Mouse (Mus musculus) lung, embryonic 16.5 days (tissue): Measurements from ENCODE around the gene Dtd1. TPM values are rescaled to one million over a fixed set of nuclear protein-coding genes. Genes with fewer than 3 reads are reported as not detected.

Source experiments
- ATAC-seq: fragments of 200-750 bp; cut with Nextera tagmentation; 2 replicates; pipeline ENCODE4 v1.8.0; 2017; ENCODE audit warnings: low read depth, mild to moderate bottlenecking, moderate library complexity
- H3K27ac ChIP-seq: fragments of 300-500 bp; sonication (generic); 2 replicates; pipeline ENCODE4 v1.5.1; 2014; ENCODE audit warnings: mild to moderate bottlenecking, control low read depth, low read length
- H3K27me3 ChIP-seq: fragments of 300-500 bp; sonication (generic); 2 replicates; pipeline ENCODE4 v1.6.1; 2014; ENCODE audit warnings: low read depth, low read length, mixed read lengths; ENCODE audit not compliant: control insufficient read depth, insufficient read depth
- H3K36me3 ChIP-seq: fragments of 300-500 bp; sonication (generic); 2 replicates; pipeline ENCODE4 v1.6.1; 2014; ENCODE audit warnings: low read length; ENCODE audit not compliant: control insufficient read depth, insufficient read depth
- H3K4me1 ChIP-seq: fragments of 300-500 bp; sonication (generic); replicated peaks from 2 replicates; pipeline ENCODE4 v1.6.1; 2014; ENCODE audit warnings: low read length, mixed read lengths; ENCODE audit not compliant: control insufficient read depth, insufficient read depth
- H3K4me2 ChIP-seq: fragments of 300-500 bp; sonication (generic); 2 replicates; pipeline ENCODE4 v1.6.1; 2014; ENCODE audit warnings: low read depth, low read length, control low read depth
- H3K4me3 ChIP-seq: fragments of 300-500 bp; sonication (generic); 2 replicates; pipeline ENCODE4 v1.5.1; 2014; ENCODE audit warnings: mild to moderate bottlenecking, low read length, control low read depth
- H3K9ac ChIP-seq: fragments of 300-500 bp; sonication (generic); 2 replicates; pipeline ENCODE4 v1.6.1; 2014; ENCODE audit warnings: low read length, control low read depth
- H3K9me3 ChIP-seq: fragments of 300-500 bp; sonication (generic); 2 replicates; pipeline ENCODE4 v1.6.1; 2016; ENCODE audit warnings: low read length; ENCODE audit not compliant: control insufficient read depth
- WGBS: fragments of 180-500 bp; shearing (Covaris S2); extraction: QIAGEN DNeasy Blood & Tissue Kit; methylation state at CpG from one replicate; pipeline ENCODE4 v1.1.7; 2014; 5-methylcytosine and 5-hydroxymethylcytosine counted together
- polyA plus RNA-seq: library from polyadenylated mRNA; unstranded; fragments of >200 nt; fragmentation: Nextera tagmentation; extraction: Ambion mirVana; gene quantifications from 2 replicates; pipeline ENCODE4 v1.2.1, GENCODE M21; 2015

Dtd1 gene
- polyA plus RNA-seq, 1 experiment from 2014 or later: 38.1 TPM

- ATAC-seq: no peak
- no peaks in the 10 kb centered on the region for H3K36me3 ChIP-seq
- H3K4me3 ChIP-seq: no peak overlapping the region
- H3K27ac ChIP-seq: no peak overlapping the region
- no peak overlapping the region for H3K9ac ChIP-seq
- H3K9me3 ChIP-seq: no peaks in the 10 kb centered on the region
- H3K4me1 ChIP-seq: no peaks in the 10 kb centered on the region
- H3K4me2 ChIP-seq: no peak overlapping the region
- no peaks in the 10 kb centered on the region for H3K27me3 ChIP-seq
- WGBS: 78% methylated on average over 3 of the region's 3 CpGs
Measured at GRCm38 (mm10) chr2:144655307-144655706, 55.6 kb downstream of the Dtd1 start.

DNA sequence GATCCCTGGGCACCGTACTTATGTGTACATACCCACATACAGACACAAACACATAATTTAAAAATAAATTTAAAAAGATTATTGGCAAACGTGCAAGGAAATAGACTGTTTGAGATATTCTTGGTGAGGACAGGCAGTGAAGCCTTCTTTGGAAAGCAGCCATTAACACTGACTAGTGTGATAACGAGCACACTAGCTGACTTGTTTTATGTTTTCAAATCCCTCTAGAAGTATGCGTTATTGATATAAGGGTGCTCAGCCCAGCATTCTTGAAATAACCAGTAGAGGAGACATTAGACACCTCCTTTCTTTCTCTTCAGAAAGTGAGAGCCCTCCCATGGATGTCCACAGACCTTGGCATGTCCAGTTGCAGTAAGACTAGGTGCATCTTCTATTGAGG is 68.8 kb downstream of the Dtd1 start:
- Histone ChIP-seq H3K9ac (no peak overlapping the region), H3K27ac (no peak overlapping the region), H3K4me3 (no peak overlapping the region), H3K36me3 (no peaks in the 10 kb centered on the region), H3K9me3 (no peaks in the 10 kb centered on the region), H3K4me1 (no peaks in the 10 kb centered on the region), H3K27me3 (no peaks in the 10 kb centered on the region), H3K4me2 (no peak overlapping the region)
- WGBS: 54% methylated on average over 4 of the region's 4 CpGs
- ATAC-seq: no peak

DNA sequence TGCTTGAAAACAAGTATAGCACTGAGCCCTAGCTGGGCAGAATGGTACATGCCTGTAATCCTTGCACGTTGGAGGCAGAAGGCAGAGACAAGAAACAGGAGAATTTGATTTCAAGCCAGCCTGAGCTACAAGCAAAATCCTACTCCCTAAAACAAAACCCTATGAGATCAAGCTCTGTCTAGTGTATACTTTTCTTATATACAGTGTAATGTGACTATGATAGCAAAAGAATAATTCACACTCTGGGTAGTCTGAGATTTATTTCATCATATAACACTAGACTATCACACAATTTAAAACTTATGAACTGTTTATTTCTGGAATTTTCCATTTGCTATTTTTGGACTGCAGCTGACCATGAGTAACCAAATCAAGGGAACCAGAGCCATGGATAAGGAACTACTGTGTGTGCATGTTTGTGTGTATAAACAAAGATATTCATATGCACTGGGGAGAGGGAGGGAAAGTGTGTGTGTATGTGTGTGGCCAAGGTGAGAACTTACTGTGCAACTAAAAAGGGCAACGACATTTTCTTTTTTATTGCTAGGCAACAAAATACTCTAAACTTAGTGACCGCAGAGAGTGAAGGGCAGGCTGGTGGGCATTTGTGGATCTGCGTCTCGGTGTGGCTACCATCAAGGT is 70.7 kb downstream of the Dtd1 start:
- no peak overlapping the region for H3K4me3 ChIP-seq
- H3K9me3 ChIP-seq: no peaks in the 10 kb centered on the region
- H3K4me1 ChIP-seq: no peaks in the 10 kb centered on the region
- 78% methylated on average over 5 of the region's 5 CpGs for WGBS
- H3K9ac ChIP-seq: no peak overlapping the region
- H3K27ac ChIP-seq: no peak overlapping the region
- ATAC-seq: peak; percentile 49
- no peaks in the 10 kb centered on the region for H3K27me3 ChIP-seq
- H3K36me3 ChIP-seq: no peaks in the 10 kb centered on the region
- no peak overlapping the region for H3K4me2 ChIP-seq

- no peaks in the 10 kb centered on the region for H3K4me1 ChIP-seq
- no peak overlapping the region for H3K4me2 ChIP-seq
- no peaks in the 10 kb centered on the region for H3K36me3 ChIP-seq
- H3K9me3 ChIP-seq: no peaks in the 10 kb centered on the region
- ATAC-seq: no peak
- no peak overlapping the region for H3K9ac ChIP-seq
- H3K27me3 ChIP-seq: no peaks in the 10 kb centered on the region
- no peak overlapping the region for H3K27ac ChIP-seq
- WGBS: 76% methylated on average over 5 of the region's 5 CpGs
- H3K4me3 ChIP-seq: no peak overlapping the region
Measured at GRCm38 (mm10) chr2:144672397-144672796, 72.7 kb downstream of the Dtd1 start.

- H3K4me1 ChIP-seq: no peaks in the 10 kb centered on the region; the same call in 1 of the 2 replicates
- no peaks in the 10 kb centered on the region for H3K9me3 ChIP-seq
- no peak overlapping the region for H3K9ac ChIP-seq
- 0 out of 2 replicates have a peak overlapping the region, but pooled peaks have one; percentile 4 for H3K4me2 ChIP-seq
- no peaks in the 10 kb centered on the region for H3K27me3 ChIP-seq
- H3K36me3 ChIP-seq: no peaks in the 10 kb centered on the region
- no peak for ATAC-seq
- H3K27ac ChIP-seq: no peak overlapping the region
- no peak overlapping the region for H3K4me3 ChIP-seq
- 48% methylated on average over 13 of the region's 13 CpGs for WGBS
Measured at GRCm38 (mm10) chr2:144676546-144677228, 77.0 kb downstream of the Dtd1 start.

GRCm38 (mm10) chr2:144677229-144677571 is 77.5 kb downstream of the Dtd1 start:
- Histone ChIP-seq H3K4me2 (no peak overlapping the region), H3K4me1 (no peaks in the 10 kb centered on the region; the same call in 1 of the 2 replicates), H3K27me3 (no peaks in the 10 kb centered on the region), H3K27ac (no peak overlapping the region), H3K9me3 (no peaks in the 10 kb centered on the region), H3K9ac (no peak overlapping the region), H3K36me3 (no peaks in the 10 kb centered on the region), H3K4me3 (no peak overlapping the region)
- WGBS: 76% methylated on average over 2 of the region's 2 CpGs
- no peak for ATAC-seq

- Histone ChIP-seq H3K4me2 (no peak overlapping the region), H3K27me3 (no peaks in the 10 kb centered on the region), H3K4me1 (no peaks in the 10 kb centered on the region; the same call in 1 of the 2 replicates), H3K9me3 (no peaks in the 10 kb centered on the region), H3K27ac (peak overlapping the region; percentile 27; the same call in 1 of the 2 replicates), H3K4me3 (no peak overlapping the region), H3K9ac (no peak overlapping the region), H3K36me3 (no peaks in the 10 kb centered on the region)
- no peak for ATAC-seq
- 71% methylated on average over 6 of the region's 6 CpGs for WGBS
Measured at GRCm38 (mm10) chr2:144678779-144679178, 79.1 kb downstream of the Dtd1 start.

GRCm38 (mm10) chr2:144679394-144679793 is 79.7 kb downstream of the Dtd1 start:
- Histone ChIP-seq H3K27ac (peak overlapping the region; percentile 27; the same call in 1 of the 2 replicates), H3K4me3 (no peak overlapping the region), H3K4me1 (no peaks in the 10 kb centered on the region; the same call in 1 of the 2 replicates), H3K27me3 (no peaks in the 10 kb centered on the region), H3K9ac (no peak overlapping the region), H3K9me3 (no peaks in the 10 kb centered on the region), H3K4me2 (no peak overlapping the region), H3K36me3 (no peaks in the 10 kb centered on the region)
- peak; percentile 88 for ATAC-seq
- 44% methylated on average over 3 of the region's 3 CpGs for WGBS

GRCm38 (mm10) chr2:144692219-144692732 is 92.6 kb downstream of the Dtd1 start:
- H3K4me2 ChIP-seq: no peak overlapping the region
- no peak for ATAC-seq

More at GRCm38 (mm10) chr2:144692219-144692732, 92.6 kb downstream of the Dtd1 start:
- H3K27ac ChIP-seq: no peak overlapping the region
- no peaks in the 10 kb centered on the region for H3K4me1 ChIP-seq
- H3K9me3 ChIP-seq: no peaks in the 10 kb centered on the region; the same call in 1 of the 2 replicates
- no peaks in the 10 kb centered on the region for H3K27me3 ChIP-seq
- no peaks in the 10 kb centered on the region for H3K36me3 ChIP-seq
- H3K4me3 ChIP-seq: no peak overlapping the region
- 79% methylated on average over 8 of the region's 8 CpGs for WGBS
- no peak overlapping the region for H3K9ac ChIP-seq
